Mouse (Mus musculus) heart, postnatal 0 days (tissue): ENCODE measurements around the gene Mtif2.

Experiments
- CTCF ChIP-seq: IDR thresholded peaks from 2 replicates; pipeline ENCODE4 v1.5.1; 2016; ENCODE audit warnings: antibody characterized with exemption, control low read depth, low read depth
- EP300 ChIP-seq: IDR thresholded peaks from 2 replicates; pipeline ENCODE4 v1.6.1; 2016; ENCODE audit warnings: antibody characterized with exemption, low read depth

GRCm38 (mm10) chr11:29503948-29504893 is 22.0 kb upstream of the Mtif2 start:
- no peak for TF ChIP-seq CTCF
- no peak for TF ChIP-seq EP300
